Mouse (Mus musculus) spleen, postnatal 14 days (tissue): ENCODE results near the gene Gm8297.
"Not testable (repeated sequence)": the region's sequence is repeated elsewhere in the genome, so short reads cannot be mapped to it uniquely, and the experiment has no call there.

Experiments
- DNase-seq, 2 experiments: peaks; one replicate each; pipeline ENCODE4 v3.0.0; 2021 to 2022; ENCODE audit warnings: low spot score in 2 of 2

Gm8297 gene

DNA sequence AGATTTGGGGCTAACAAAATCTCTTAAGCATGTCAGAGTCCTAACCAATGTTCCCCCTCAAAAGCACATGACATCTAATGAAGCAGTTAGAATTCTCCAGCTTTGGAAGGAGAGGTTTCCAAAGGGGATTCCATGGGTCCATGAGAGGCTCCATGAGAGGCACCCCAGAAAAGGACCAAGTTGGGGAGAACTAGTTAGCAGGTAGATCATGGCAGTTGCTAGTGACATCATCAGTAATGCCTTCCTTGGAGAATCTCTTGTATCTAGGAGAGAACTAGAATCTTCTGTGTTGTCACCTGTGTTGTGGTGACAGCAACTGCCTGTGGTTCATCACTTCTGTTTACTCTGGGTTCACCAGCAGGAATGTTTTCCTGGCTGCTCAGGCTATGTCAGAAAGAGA, at the start of gene Gm8297:
Gm8297 (plus strand) TSS at position 301 of the 400 bp plus-strand sequence.
- DNase-seq: not testable (repeated sequence)

- DNase-seq: not testable (repeated sequence)
Measured at GRCm38 (mm10) chr14:5015591-5015990, 31.9 kb downstream of the Gm8297 start, which contains the start of gene Gm3298. TSS of gene Gm3298 (plus strand) at chr14:5015891.
